Mouse (Mus musculus) E14TG2a.4 (cell line): ENCODE data around the gene Aip.

Experiments used
- CTCF ChIP-seq: conservative IDR thresholded peaks from 2 replicates; pipeline ENCODE4 v1.5.1; 2014; ENCODE audit warnings: low read length
- POU5F1 ChIP-seq: IDR thresholded peaks from 2 replicates; pipeline ENCODE4 v1.6.1; 2014; ENCODE audit warnings: low read length, borderline replicate concordance

DNA sequence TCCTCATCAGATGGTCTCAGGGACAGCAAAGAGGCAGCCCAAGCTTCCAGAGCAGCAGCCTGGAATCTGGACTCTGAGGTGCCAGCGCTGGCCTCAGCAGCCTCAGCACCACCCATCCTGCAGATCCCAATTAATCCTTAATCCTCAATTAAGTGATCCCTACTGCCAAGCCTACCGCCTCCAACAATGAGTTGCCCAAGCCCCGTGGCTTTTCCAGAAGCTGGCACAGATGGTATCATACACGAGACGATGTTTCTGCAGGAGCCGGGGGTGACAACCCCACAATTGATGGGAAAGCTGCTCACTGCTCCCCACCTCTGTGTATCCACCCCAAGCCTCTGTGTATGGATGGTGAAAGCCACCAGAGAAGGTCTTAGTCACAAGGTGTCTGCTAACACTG, 36.5 kb downstream of the Aip start:
- TF ChIP-seq CTCF (no peak), POU5F1 (no peak)
